Mouse (Mus musculus) heart, postnatal 14 days (tissue): Measurements from ENCODE around the gene Myo10. TPM values are rescaled to one million over a fixed set of nuclear protein-coding genes. Genes with fewer than 3 reads are reported as not detected.
"Not testable (repeated sequence)": the region's sequence is repeated elsewhere in the genome, so short reads cannot be mapped to it uniquely, and the experiment has no call there.

ENCODE experiments used
- DNase-seq, 2 experiments: peaks; one replicate each; pipeline ENCODE4 v3.0.0; 2021 to 2022
- intact Hi-C: fragments of 180-260 bp; cut with DNase I; formaldehyde crosslinking; loops from one replicate; pipeline ENCODE4 v1.15.1; 2025
- total RNA-seq, 2 experiments: library from RNA; stranded (reverse); gene quantifications; 2 replicates each; pipeline ENCODE4 v1.2.3; 2021

Myo10 gene
- total RNA-seq, 2 experiments from 2014 or later: 64.7 to 66.9 TPM

DNA sequence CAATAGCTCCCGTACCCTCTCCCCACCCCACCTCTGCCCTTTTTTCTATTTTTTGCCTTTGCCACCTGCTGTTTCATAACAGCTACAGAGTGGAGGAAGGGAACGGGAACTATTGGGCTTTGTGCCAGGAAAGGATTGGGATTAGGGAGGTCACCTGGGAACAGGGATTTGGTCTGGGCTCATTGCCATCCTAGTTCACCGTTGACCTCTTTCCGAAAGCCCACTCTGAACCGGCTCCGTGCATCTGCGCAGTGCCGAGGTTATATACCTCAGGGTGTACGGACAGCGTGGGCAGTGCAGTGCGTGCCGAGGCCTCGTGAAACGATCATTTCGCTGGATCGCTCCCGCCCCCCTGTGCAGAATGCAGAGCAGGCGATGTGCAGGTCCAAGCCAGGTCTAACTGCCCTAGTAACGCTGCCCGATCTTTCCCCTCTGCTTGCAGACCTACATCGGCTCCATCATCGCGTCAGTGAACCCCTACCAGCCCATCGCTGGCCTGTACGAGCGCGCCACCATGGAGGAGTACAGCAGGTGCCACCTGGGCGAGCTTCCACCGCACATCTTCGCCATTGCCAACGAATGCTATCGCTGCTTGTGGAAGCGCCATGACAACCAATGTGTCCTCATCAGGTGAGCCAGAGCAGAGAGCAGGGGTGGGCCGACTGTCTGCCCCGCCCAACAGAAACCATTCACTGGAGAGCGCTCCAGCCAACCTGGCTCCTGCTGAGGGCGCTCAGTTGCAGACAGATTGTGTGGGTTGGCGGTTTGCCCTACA lies 91.4 kb downstream of the Myo10 start:
- no peak for DNase-seq
- intact Hi-C loops: loop anchor here (10.0 kb wide), 1 partner anchor 1119 kb away; no protein-coding TSS in a partner anchor

DNA sequence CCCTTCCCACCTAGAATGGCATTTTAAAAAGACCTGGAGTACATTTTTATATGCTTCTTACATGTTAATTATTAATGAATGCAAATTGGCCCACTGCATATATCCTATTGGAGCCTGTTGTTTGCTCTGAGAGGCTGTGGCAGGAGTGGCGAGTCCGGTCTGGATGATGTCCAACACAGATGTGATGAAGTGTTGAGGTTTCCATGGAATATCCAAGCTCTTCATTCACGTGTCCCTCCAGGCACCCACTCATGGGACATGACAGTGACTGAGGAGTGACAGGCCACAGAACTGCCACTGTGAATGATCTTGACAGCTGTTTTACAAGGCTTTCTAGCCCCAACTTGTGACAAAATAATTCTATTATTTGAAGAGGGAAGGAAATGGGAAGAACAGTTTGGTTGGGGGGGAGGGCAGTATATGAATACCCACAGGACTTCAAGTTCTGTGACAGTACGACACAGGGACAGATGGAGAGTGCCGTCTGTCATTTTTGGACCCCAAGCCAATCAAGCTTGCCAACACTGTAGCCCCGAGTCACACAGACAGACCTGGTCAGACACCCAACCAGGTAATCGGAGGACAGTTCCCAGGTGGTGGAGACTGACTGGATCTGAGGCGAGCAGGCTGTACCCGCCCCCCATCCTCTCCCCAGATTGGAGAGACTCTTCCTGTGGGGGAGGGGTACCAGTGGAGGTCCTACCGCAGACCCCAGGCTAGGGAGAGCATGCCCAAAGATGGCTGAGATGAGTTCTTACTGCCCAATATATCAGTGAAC lies 93.1 kb downstream of the Myo10 start:
- intact Hi-C loops: loop anchor here (10.0 kb wide), 1 partner anchor 1121 kb away; no protein-coding TSS in a partner anchor
- DNase-seq: no peak

DNA sequence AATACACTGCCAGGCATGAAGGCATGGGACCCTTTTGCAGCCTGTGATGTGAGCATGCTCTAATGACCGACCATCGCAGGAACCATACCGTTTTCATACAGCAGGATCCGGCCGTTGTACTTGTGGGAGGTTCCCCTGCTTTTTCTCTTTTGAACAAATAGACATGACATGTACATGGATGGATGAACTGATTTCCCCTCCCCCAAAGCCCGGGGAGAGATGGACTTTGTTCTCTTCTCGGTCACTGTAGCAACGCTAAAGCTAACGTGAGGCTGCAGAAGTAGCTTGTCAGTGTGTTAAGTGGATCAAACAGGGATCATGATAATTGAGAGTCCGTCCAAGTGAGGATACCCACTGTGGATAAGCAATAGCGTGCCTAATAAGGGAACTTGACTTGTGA lies 93.7 kb downstream of the Myo10 start:
- DNase-seq: no peak
- intact Hi-C loops: loop anchor here (2.0 to 10.0 kb wide), 3 partner anchors 91 to 1121 kb away; no protein-coding TSS in a partner anchor

DNA sequence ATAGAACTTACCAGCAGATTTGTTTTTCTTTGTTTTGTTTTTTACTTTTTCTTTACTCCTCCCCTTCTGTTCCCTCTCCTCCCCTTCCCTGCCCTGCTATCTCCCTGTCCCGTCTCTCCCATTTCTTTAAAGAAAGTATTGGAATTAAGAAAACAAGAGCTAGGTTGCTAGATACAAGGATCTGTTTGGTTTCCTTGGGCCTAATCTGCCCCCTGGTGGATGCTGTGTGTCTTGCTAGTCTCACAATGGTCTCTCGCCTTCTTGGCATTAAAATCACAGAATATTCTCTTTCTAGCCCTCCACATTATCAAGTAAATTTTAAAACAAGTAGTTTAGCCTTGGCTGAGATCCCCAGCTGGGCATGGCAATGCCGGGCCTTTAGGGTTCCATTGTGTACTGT lies 94.7 kb downstream of the Myo10 start:
- peak; percentile 81 to 88 for DNase-seq
- intact Hi-C loops: loop anchor here (1.0 to 10.0 kb wide), 5 partner anchors 92 to 1122 kb away; no protein-coding TSS in a partner anchor

DNA sequence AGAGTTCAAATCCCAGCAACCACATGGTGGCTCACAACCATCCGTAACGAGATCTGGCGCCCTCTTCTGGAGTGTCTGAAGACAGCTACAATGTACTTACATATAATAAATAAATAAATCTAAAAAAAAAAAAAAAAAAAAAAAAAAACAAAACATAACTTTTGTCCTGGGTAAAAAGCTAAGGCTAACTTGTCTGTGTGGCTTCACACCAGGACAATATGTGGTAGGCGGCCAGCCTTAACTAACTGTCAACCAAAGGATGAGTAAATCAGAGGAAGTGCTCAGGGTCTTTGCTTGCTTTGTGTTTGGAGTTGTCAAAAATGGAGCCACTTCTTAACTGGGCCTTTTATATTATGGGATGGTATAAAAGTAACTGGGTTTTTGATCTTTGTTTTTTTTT lies 95.8 kb downstream of the Myo10 start:
- intact Hi-C loops: loop anchor here (10.0 kb wide), 1 partner anchor 1123 kb away; no protein-coding TSS in a partner anchor
- DNase-seq: not testable (repeated sequence)

DNA sequence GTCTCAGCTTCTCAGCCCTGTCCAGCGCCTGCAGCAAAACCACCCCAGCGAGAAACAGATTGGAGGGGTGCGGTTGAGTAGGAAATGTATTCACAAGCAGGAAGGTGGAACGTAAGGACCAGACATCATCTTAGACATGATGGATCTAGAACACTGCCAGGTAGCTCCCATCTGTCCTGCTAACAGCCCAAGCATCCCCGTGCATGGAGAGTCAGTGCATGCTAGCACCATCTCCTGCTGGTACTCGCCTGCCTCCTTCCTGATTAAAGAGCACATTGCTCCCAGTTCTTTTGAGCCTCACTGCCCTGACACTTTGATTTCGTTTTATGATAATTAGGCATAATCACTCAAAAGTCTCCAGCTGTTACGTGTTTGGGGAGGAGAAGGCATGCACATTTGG lies 96.9 kb downstream of the Myo10 start:
- intact Hi-C loops: loop anchor here (10.0 kb wide), 1 partner anchor 1124 kb away; no protein-coding TSS in a partner anchor
- no peak for DNase-seq

DNA sequence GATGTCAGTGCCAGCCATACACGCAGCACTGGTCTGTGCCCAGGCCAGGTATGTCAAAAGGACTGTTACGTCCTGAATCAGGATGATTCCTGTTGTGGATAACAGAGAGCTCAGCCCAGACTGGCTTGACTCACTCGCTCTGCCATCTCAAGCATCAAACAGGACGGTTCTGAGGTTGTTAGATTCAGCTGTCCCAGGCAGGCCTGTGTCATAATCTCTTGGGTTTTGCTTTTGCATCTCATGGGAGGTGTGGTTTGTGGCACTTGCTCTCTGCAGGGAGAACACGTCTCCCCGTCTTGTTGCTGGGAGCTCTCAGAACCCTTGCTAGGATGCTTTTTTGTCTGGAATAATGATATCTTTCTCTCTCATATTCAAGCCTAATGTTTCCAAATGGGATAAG lies 97.9 kb downstream of the Myo10 start:
- DNase-seq: no peak
- intact Hi-C loops: no loop called here

DNA sequence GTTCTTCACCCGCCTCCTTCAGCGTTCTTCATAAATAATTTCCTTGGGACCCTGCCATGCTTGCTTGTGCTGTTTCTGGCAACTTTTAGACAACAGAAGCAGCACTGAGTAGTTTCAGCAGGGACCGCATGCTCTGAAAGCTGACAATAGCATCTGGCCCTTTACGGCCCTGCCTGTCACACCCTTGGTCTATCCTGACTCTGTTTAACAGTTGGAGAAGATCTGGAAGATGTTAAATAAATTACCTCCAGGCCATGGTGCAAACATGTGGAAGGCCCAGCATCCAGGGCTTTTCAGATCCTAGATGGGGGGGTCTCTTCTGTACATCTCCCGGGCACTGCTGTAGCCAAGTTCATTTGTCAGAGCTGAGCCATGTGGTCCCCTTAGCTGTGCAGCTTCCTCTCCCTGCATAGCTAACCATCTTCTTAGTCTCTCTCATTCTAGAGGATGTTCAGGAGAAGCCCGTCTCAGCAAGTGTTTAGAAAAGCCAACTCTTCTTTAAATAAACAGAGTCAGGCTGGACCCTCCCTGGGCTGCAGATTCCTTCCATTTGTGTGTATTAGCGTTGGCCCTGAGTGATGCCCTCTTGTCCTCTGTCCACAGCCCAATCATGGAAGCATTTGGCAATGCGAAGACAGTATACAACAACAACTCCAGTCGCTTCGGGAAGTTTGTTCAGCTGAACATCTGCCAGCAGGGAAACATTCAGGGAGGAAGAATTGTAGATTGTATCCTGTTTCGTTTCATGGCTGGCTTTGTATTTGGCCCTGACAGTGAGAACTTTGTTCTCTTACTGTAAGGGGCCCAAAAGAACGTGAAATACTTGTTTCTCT lies 101.2 kb downstream of the Myo10 start:
- no peak for DNase-seq

DNA sequence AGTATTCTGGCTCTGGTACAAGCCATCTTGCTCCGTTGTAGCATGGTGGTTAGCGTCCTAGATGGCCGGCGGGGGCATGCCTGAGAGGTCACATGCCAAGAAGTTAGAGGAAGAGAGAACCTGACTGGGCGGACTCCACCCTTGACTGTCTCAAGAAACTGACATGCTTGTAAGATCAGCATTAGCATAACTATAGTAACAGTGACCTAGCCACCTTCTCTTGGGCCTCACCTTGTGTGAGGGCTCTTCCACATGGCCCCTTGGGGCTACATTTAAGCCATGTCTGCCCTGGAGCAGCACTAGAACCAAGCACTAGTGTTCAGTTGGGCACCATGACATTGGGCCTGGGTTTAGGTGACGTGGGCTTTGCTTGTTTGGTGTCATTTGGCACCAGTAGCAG lies 102.2 kb downstream of the Myo10 start:
- DNase-seq: no peak
- intact Hi-C loops: no loop called here

More for the DNA sequence above, 101.2 kb downstream of the Myo10 start:
- intact Hi-C loops: no loop called here

DNA sequence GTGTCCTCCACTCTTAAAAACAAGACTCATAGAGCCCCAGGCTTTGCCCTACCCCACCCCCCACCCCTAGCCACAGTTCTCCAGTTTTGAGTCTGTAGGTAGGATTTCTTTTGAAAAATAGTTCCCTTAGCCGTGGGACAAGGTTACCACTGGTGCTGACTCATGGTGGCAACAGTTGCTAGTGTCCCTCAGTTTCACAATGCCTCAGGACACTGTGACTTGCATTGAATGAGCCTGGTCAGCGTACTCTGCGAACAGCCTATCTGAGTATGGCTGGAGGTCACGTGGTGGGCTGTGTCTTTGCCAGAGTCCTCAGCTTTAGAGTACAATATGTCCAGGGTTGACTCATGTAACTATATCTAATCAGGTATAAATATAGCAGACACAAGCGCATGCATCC lies 104.5 kb downstream of the Myo10 start:
- DNase-seq: peak; percentile 57 to 58
- intact Hi-C loops: loop anchor here (2.0 kb wide), 1 partner anchor 54 kb away; no protein-coding TSS in a partner anchor

DNA sequence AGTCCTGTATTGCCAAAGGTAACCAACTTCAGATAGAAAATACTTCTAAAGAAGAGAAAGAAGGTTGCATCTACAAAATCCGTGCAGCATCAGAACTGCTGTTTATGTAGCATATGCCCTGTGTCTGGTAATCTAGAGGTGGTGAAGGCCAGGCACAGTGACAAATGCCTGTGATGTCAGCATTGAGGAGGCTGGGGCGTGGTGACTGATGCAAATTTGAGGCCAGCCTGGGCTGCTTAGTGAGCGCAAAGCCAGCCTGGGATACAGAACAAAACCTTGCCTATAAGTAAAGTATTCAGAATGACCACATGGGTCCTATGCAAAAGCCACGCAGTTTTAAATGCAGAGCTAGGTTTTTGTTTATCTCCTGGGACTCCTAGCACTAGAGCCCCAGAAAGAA lies 106.2 kb downstream of the Myo10 start:
- intact Hi-C loops: no loop called here
- no peak for DNase-seq

DNA sequence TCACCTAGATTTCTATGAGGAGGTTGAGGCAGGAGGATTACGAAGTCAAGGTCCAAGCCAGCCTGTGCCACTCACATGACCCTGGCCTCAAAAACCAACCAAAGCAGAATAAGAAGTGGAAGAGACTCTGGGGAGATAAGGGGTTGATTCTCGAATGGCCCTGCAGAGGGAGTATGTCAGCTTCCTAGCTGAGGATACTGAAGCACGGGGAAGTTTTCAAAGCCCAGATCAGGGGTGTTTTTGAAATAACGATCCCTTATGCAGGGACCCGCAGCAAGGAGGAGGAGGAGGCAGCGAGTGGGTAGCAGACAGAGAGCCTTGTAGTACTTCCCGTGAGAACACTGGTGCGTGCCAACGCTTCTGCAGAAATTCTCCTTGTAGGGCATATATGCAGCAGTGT lies 108.7 kb downstream of the Myo10 start:
- DNase-seq: no peak
- intact Hi-C loops: loop anchor here (5.0 kb wide), 1 partner anchor 231 kb away; no protein-coding TSS in a partner anchor

DNA sequence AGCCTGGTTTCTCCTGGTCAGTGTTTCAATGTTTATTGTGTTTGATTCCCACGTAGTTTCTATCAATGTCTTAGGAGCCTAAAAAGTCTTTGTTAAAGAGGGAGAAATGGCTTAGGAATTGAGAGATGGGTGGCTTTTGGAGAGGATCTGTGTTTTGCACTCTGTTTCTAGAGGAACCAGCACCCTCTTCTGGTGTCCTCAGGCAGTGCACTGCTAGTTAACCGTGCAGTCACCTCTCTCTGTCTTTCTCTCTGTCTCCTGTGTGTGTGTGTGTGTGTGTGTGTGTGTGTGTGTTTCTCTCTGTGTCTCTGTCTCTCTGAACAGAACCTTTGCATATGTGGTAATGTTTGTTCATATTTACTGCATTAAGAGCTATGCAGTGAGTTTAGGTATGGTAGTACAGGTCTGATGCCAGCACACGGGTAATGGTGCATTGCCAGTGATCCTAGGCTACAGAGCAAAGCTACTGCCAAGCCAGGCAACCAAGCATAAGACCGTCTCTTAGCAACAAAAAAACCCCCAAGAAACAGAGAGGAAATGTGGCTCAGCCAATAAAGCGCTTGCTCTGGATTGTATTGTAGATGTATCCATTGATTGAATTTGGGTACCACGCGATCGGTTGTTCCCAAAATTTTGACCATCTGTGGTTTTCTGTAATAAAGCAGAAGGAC lies 110.6 kb downstream of the Myo10 start:
- DNase-seq: peak; percentile 40 to 46
- intact Hi-C loops: loop anchor here (5.0 kb wide), 1 partner anchor 229 kb away; no protein-coding TSS in a partner anchor

DNA sequence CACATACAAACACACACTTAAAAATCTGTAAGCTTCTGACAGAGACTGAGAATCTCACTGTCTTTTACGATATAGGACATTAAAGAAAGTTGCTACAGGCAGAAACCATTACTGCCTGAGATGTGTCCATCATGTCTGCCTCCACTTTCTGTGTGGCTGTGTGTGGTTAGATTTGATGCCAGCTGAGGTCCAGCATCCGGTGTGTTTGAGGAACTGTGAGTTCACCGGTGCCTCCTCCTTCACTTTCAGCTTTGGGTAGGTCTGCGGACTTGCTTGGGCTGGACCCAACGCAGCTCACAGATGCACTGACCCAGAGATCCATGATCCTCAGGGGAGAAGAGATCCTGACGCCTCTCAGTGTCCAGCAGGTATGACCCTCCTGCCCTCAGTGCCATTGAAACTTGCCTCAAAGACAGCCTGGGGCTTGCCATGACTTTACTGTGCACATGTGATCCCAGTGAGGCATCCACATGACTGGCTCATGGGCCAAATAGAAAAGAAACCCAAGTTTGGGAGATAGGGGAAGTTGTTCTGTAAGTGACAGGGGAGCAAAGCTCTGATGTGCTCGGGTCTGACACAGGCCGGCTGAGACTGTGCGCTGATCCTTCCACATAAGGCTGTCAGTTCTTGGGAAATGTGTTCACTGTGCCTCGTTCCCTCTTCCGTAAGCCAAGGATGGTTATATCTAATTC lies 111.6 kb downstream of the Myo10 start:
- intact Hi-C loops: loop anchor here (5.0 kb wide), 1 partner anchor 228 kb away; no protein-coding TSS in a partner anchor
- no peak for DNase-seq

DNA sequence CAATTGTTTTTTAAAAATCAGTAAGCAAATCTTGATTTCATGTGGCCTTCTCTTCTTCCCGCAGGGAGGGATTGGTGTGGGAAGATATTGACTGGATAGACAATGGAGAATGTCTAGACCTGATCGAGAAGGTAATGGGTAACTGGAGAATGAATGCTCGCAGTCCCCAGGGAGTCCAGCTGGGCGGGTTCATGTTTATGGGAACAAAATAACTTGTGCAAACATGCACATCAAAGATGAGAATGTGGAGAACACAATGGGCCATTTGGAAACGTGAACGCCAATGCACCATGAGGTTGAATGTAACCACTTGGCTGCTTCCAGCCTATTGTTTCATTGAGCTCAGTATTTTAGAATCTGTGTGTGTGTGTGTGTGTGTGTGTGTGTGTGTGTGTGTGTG lies 114.2 kb downstream of the Myo10 start:
- intact Hi-C loops: loop anchor here (5.0 kb wide), 2 partner anchors 36 to 56 kb away; no protein-coding TSS in a partner anchor

DNA sequence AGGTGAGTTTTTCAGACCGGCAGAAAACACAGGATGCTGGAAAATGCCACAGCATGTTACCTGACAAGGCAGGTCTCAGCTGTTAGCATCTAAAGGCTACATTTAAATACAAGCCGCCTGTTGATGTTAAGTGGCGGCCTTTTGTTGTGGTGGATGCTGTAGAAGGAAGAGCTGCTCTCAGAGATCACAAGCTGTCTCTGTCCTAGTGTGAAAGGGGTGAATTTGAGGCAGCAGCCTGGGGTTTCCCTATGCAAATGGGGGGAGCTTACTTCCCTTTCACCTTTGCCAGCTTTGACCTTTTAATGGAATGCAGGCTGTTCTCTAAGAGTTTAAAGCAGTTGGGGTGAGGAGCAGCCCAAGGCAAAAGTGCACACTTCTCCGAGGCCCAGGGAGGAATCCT lies 117.9 kb downstream of the Myo10 start:
- no peak for DNase-seq
- intact Hi-C loops: no loop called here

More for the DNA sequence above, 114.2 kb downstream of the Myo10 start:
- DNase-seq: peak in 1 of 2 experiments; percentile 33

DNA sequence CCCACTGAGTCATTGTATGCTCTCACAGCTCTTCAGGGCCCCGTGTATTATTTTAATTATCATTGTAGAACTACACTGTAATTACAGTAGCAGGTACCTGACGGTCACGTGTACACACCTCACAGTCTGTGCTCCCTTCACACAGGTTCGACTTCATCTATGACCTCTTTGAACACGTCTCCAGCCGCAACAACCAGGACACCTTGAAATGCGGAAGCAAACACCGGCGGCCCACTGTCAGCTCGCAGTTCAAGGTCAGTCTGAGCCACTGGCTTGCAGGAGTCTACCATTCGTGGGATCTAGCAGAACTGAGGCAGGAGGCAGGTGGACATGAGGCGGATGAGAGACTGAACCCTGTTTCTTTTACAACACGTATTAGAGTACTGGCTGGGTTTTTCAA lies 119.9 kb downstream of the Myo10 start:
- no peak for DNase-seq
- intact Hi-C loops: no loop called here

DNA sequence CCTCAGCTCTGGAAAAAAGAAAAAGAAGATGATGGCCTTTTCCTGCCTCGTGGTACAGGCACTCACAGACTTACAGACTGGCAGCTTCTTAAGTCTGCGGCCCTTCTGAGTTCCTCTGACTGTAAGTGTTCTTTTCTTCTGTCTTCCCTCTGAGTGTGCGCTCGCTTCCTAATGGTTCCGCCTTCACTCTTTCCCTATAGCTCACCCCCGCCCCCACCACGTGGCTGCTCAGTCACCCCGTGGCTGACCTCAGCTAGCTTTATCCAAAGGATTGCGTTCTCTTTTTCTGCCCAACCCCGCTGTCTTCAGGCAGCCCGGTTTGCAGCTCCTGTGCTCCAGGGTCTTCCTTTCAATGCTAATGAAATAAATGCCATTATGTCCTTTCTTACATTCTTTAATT lies 129.2 kb downstream of the Myo10 start:
- DNase-seq: no peak
- intact Hi-C loops: no loop called here

DNA sequence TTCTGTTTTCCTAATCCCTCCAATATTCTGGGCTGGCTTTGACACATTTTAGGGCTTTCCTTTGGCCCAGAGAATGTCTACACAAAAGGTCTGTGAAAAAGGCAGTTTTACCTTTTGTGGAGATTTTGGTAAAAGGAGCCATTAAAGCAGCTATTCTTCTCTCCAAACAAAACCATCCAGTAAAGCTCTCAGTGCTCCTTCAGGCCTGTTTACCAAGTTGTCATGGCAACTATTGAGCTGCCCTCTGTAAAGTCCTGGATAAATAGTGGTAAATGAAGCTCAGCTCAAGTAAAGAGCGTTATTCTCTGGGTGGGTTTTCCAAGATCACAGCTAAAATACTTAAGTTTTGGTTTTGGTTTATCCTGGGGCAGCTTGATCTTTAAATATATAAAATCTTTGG lies 130.3 kb downstream of the Myo10 start:
- intact Hi-C loops: no loop called here

More for the DNA sequence above, 130.3 kb downstream of the Myo10 start:
- no peak for DNase-seq
